Comparison of ENCODE assay signal across 9 mouse cellular contexts in the genomic region with DNA sequence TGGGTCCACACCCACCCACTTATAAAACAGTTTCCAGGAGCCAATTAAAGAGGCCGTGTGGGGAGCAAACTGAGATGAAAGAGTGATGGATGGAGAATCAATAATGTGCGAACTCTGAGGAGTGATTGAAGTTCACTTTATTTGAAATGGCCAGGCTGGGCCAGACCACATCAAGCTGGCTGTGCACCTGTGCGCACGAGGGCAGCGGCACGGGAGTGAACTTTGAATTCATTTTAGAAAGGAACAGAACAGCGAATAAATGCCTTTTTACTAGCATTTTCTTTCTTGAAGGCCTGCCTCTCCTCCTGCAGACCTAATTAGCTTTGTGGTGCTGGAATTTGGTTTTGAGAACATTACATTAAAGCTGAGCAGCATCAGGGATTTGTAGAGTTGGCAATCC.
DNase-seq lines count a peak whose midpoint lies in the region; ATAC-seq and TF ChIP-seq lines count a peak whose summit lies in the region.
"Had no signal": no experiment of that assay in that cellular context is flagged by ENCODE, and none has a peak within 500 bp of the region (broad histone marks: within the 10 kb centered on the region; RNA-seq: fewer than 3 reads in every experiment).

No protein-coding gene starts in this region.

- H3K36me3 ChIP-seq in ES-Bruce4 (ENCODE audit: control insufficient read depth, insufficient read depth, low read length, poor library complexity, severe bottlenecking), result no peaks in the 10 kb centered on the region
- no peaks in the 10 kb centered on the region for H3K36me3 ChIP-seq in hindbrain, embryonic 15.5 days
- no peaks in the 10 kb centered on the region for H3K36me3 ChIP-seq in limb, embryonic 11.5 days (ENCODE audit: control insufficient read depth, insufficient read depth, low read length)

- intact Hi-C loops in gastrocnemius, adult 2 months (cut with DNase I), result loop anchor here (5.0 kb wide), 2 partner anchors 46 to 61 kb away; no protein-coding TSS in a partner anchor
- intact Hi-C loops in gastrocnemius, postnatal 36 days (cut with DNase I), result loop anchor here (5.0 kb wide), 1 partner anchor 61 kb away; no protein-coding TSS in a partner anchor

- TF ChIP-seq CTCF in gastrocnemius, adult 2 months (IDR thresholded peaks at IDR 0.05), result no peak
- TF ChIP-seq CTCF in ES-Bruce4 (IDR thresholded peaks at IDR 0.05; ENCODE audit: low read depth, low read length), result no peak

- no peak overlapping the region for H3K4me2 ChIP-seq in hindbrain, embryonic 15.5 days
- peak overlapping the region; percentile 29 for H3K4me2 ChIP-seq in limb, embryonic 11.5 days (ENCODE audit: low read depth, severe bottlenecking)

- peak overlapping the region; percentile 93 for H3K27ac ChIP-seq in gastrocnemius, adult 2 months
- H3K27ac ChIP-seq in ES-Bruce4 (ENCODE audit: insufficient read depth, low read length), result peak overlapping the region; percentile 61
- H3K27ac ChIP-seq in hindbrain, embryonic 15.5 days (replicated peaks), result 0 out of 2 replicates have a peak overlapping the region, but pooled peaks have one; percentile 21
- peak overlapping the region; percentile 85 for H3K27ac ChIP-seq in limb, embryonic 11.5 days (replicated peaks; ENCODE audit: low read depth, low read length)

- no peak for DNase-seq in gastrocnemius, adult 2 months
- no peak for DNase-seq in gastrocnemius, postnatal 36 days
- peak; percentile 49 for DNase-seq in limb, embryonic 11.5 days (ENCODE audit: low spot score)
- no peak for DNase-seq in spleen, postnatal 4 days (ENCODE audit: low spot score in 2 of 2)
- no peak for DNase-seq in right cerebral cortex, postnatal 25 days
- DNase-seq: cerebellum, adult 11 months had no signal

- H3K4me3 ChIP-seq in gastrocnemius, adult 2 months, result peak overlapping the region; percentile 72
- no peak overlapping the region for H3K4me3 ChIP-seq in ES-Bruce4 (ENCODE audit: low read depth, low read length)
- no peak overlapping the region for H3K4me3 ChIP-seq in hindbrain, embryonic 15.5 days
- H3K4me3 ChIP-seq in limb, embryonic 11.5 days (ENCODE audit: low read depth, low read length), result no peak overlapping the region

- peaks cover 5% of the 10 kb centered on the region for H3K4me1 ChIP-seq in ES-Bruce4 (ENCODE audit: control insufficient read depth, insufficient read depth, low read length)
- H3K4me1 ChIP-seq in hindbrain, embryonic 15.5 days (replicated peaks), result peaks cover 32% of the 10 kb centered on the region
- H3K4me1 ChIP-seq in limb, embryonic 11.5 days (ENCODE audit: control insufficient read depth, insufficient read depth, low read length), result peaks cover 52% of the 10 kb centered on the region

- peak overlapping the region; percentile 15 for H3K9ac ChIP-seq in ES-Bruce4 (ENCODE audit: low read depth, poor library complexity, severe bottlenecking)
- no peak overlapping the region for H3K9ac ChIP-seq in hindbrain, embryonic 15.5 days
- peak overlapping the region; percentile 7; the same call in 1 of the 2 replicates for H3K9ac ChIP-seq in limb, embryonic 11.5 days (ENCODE audit: low read length)

- TF ChIP-seq POLR2A in ES-Bruce4 (IDR thresholded peaks at IDR 0.05; ENCODE audit: insufficient read depth, low read length), result no peak

- no peak for ATAC-seq in hindbrain, embryonic 15.5 days (ENCODE audit: low FRiP score, low read depth)
- no peak for ATAC-seq in limb, embryonic 11.5 days (ENCODE audit: insufficient number of reproducible peaks, low FRiP score, low TSS enrichment, low read depth)
- no peak for ATAC-seq in frontal cortex, adult (ENCODE audit: low TSS enrichment)

- H3K27me3 ChIP-seq in ES-Bruce4 (ENCODE audit: control insufficient read depth, insufficient read depth, low read length, poor library complexity, severe bottlenecking), result no peaks in the 10 kb centered on the region
- H3K27me3 ChIP-seq in hindbrain, embryonic 15.5 days, result no peaks in the 10 kb centered on the region
- no peaks in the 10 kb centered on the region for H3K27me3 ChIP-seq in limb, embryonic 11.5 days (ENCODE audit: control insufficient read depth, insufficient read depth, low read length)

- H3K9me3 ChIP-seq in ES-Bruce4 (replicated peaks; ENCODE audit: control insufficient read depth, insufficient read depth, low read length, poor library complexity, severe bottlenecking), result no peaks in the 10 kb centered on the region
- no peaks in the 10 kb centered on the region for H3K9me3 ChIP-seq in hindbrain, embryonic 15.5 days
- H3K9me3 ChIP-seq in limb, embryonic 11.5 days (ENCODE audit: control insufficient read depth, low read length), result no peaks in the 10 kb centered on the region

- WGBS in hindbrain, embryonic 15.5 days, result 32% methylated on average over 7 of the region's 7 CpGs
- 5% methylated on average over 7 of the region's 7 CpGs for WGBS in limb, embryonic 11.5 days

- no peak for TF ChIP-seq EP300 in ES-Bruce4 (IDR thresholded peaks at IDR 0.05; ENCODE audit: insufficient read depth, low read depth, low read length)

Comparison
In these comparisons a context has a peak if more than half of its experiments do, and no peak if none do; other contexts are left out.
1. H3K27ac ChIP-seq: peak in every context shown above with its lines; median percentile 93 in gastrocnemius, adult 2 months; 85 in limb, embryonic 11.5 days; 61 in ES-Bruce4; 21 in hindbrain, embryonic 15.5 days.